Mouse (Mus musculus) kidney, adult 18-20 months (tissue): ENCODE data around the gene Padi6.

Source experiments
- DNase-seq: peaks from one replicate; pipeline ENCODE4 v3.0.0; 2021

Padi6 gene

DNA sequence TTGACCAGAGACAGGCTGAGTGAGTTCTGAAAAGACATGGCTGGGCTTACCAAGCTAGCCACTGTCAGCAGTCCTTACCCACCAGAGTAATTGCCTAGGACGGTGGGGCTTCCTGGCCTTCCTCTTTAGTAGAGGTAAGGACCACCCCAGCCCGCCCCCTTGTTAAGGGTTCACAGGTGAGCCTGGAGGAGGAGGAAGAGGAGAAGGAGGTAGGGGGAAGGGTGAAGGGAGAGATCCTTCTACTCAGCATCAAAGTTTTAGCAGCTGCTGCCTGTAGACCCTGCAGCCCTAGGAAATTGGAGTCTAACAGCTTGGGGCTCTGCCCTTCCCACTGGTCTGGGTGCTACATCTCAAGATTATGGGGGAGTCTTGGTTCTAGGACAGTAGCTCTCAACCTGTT, at the start of gene Padi6:
Gene Padi6, minus strand, starts transcription at position 101 of the 400 bp plus-strand sequence.
- no peak for DNase-seq

DNA sequence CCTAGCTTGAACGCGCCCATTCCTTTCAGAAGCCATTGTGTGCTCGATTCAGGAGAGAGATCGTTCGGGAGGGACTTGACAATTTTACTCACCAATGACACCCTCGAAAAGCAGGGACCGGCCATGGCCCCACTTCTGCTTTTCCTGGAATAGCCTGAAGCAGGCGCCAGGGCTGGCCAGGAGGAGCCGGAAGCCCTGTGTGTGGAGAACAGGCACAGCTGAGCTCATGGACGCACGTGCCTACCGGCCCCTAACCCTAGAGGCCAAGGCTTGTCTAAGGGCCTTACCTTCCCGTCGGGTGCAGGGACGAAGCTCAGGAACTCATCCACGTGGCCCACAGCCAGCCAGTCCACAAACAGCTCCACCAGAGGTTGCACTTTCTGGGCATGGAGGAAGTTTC, 48.6 kb upstream of the Padi6 start:
- DNase-seq = no peak

DNA sequence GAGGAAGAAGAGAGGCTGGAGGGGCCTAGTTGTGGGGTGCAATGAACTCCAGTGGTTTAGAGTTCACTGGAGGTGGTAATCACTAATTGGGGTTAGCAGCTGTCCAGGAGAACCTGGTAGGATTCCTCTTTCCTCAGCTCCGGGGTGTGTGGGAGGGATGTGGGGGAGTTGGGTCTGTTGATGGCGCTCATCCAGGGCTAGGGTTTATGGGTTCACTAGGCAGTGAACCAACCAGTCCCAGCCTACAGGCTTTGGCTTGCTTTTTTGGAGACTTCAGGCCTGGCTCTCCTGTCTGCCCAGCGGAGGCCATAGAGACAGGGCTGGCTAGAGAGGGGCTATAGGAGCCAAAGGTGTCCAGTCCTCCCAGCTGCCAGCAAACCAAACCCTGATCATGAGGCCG, 47.5 kb upstream of the Padi6 start:
- DNase-seq = no peak

- DNase-seq = peak; percentile 77
Observed at GRCm38 (mm10) chr4:140788983-140789382, 46.5 kb upstream of the Padi6 start.

DNA sequence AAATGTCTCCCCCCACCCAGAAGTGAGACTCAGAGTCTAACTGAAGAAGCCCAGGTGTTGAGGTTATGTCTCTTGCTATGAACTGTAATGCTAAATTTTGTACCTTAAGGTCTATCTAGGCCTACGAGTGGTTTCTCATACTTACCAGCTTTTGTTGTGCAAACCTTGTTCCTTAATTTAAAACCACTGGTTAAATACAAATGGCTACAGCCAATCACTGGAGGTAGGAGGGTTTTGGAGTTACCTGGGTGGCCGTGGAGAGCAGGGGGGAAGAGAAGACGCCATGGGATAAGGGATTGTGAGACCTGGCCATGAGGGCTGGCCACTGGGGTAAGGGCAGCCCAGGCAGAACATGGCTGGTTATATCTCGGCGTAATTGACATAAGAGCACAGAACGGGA, 45.8 kb upstream of the Padi6 start:
- no peak for DNase-seq

GRCm38 (mm10) chr4:140787414-140787813, 45.0 kb upstream of the Padi6 start:
- DNase-seq = no peak

DNA sequence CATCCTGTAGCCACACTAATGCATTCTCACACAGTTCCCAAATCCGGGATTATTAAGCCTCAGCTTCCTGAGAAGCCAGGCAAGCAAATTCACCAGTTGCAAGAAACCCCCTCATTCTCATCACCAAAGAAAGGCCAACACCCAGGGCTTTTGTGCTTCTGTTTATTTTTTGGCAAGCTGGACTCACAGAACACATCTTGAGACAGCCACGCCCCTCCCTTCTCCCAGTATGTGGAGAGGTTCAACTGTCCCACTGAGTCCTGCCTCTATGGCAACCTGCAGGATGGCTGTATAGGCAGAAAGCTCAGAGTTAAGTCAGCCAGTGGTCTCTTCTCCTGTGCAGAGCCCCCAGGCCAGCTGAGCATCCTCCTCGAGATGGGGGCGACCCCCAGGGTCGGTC, 42.8 kb upstream of the Padi6 start:
- no peak for DNase-seq

DNA sequence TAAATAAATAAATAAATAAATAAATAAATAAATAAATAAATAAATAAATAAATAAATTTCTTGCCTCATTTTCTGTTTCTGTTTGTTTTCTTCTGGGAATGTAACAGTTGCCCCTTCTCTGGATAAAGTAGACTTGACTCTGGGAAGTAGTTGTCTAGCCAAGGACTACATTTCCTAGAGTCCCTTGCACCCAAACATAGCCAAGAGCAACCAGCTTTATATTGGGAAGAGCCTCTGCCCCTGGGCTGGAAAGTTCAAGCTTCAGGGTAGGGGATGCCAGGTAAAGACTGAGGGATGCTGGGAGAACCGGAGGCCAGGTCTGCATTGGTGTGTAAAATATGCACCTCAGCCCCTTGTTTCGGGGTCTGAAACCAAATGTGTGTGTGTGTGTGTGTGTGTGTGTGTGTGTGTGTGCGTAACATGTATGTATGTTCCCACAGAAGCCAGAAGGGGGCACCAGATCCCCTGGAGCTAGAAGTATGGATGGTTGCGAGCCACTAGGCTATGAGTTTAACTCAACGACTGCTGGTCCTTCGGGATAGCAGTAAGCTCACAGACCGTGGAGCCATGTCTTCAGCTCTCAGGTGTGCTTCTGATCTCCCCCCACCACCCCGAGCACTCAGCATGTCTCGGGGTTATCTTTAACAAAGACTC, 42.0 kb upstream of the Padi6 start:
- DNase-seq = no peak

GRCm38 (mm10) chr4:140782821-140783220, 40.4 kb upstream of the Padi6 start:
- no peak for DNase-seq

DNA sequence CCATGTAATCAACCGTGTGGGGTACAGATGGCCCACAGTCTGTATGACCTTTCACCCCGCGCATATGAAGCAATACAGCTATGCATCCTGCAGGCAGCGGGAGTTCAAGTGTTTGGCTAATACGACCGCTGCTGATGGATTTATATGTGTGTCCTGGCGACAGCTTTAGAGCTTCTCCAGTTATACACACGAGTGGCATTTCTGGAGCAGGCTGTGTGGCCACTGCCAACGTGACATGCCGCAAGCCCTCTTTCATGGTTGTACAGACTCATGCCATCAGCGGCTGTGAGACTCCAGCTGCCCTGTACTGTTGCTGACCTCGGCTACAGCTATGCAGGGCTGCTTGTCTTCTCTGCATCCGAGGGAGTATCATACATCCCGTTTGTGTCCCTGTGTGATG, 38.1 kb upstream of the Padi6 start:
- DNase-seq = no peak

- no peak for DNase-seq
Observed at GRCm38 (mm10) chr4:140779803-140780397, 37.5 kb upstream of the Padi6 start.

DNA sequence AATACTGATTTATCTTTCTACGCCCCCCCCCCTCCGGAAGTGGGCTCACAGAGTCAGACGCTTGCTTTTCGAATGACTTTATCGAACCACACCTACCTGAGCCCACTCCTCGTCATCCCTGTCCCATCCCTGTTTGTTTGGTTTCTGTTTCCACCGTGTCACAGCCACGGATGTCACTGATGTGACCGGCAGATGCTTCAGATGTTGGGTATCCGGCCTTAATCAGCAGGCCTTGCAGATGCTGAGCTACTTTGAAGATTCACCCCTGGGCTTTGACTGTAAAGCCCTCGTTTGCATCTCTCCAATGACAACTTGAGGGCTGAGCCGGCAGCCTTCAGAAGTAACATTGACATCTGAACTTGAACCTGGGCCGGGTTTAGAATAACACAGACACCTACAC, 34.2 kb upstream of the Padi6 start:
- no peak for DNase-seq

DNA sequence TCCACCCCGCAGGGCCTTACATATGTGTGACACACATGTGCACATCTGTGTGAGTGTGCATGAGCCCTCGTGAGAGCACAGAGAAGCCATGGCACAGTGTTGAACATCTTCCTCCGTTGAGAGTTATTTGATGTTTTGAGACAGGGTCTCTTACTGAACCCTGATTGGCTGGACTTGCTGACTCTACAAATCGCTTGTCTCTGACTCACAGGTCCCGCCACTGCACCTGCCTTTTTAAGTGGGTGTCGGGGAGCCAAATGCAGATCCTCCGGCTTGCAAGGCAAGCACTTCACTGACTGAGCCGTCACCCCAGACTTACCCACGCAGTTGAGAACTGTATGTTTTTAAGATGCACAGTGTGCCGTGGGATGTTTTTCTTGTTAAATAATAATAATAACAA, 33.4 kb upstream of the Padi6 start:
- no peak for DNase-seq

DNA sequence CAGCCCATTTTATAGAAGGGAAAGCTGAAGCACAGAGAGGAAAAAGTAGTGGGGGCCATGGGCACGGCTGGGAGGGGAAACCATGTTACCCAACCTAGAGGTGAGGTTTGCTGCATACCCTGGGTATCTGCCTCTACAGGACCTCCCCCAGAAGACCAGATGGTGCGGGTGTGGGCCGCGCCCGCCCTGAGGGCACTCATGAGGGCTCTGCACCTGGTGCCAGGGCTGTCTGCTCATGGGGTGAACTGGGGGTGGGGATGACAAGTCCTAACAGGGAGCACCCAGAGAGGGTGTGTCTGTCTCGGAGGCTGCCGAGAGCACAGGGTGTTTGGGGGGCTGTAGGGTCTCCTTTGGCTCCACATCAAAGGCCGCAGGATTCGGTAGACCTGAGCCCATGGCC, 32.5 kb upstream of the Padi6 start:
- no peak for DNase-seq

DNA sequence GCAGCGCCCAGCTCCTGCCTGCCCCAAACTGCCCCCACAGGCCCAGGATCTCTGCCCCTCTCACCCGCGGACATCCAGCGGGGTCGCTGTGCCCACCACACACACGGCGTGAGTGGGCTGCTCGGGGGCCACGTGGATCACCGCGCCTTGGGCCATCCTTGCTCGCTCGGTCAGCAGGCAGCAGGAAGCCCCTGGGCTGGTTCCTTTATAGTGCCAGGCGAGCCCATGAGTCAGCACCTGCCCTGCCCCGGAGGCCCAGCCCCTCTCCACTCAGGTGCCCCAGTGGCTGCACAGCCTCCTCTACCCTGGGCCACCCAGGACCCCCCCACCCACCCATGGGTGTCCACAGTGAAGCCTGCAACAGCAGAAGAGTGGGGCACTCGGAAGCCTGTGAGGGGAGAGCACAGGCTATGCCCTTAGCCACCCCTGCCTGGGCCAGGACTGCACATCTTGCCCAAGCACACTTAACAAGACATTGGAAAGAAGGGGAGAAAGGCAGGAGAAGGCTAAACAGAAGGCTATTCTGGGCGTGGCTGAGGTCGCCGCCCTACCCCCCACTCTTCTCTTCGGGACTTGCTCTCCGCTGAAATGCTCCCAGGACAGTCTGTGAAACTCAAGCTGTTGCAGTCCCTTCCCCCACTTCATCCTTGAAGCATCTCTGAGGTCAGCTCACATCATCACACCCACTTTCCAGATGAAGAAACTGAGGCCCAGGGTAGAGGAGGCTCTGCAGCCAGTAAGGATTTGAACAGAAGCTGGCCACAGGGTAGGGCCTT, 31.8 kb upstream of the Padi6 start, which contains the start of gene Padi4:
Gene Padi4, minus strand, starts transcription at position 212 of the 776 bp plus-strand sequence.
- no peak for DNase-seq

DNA sequence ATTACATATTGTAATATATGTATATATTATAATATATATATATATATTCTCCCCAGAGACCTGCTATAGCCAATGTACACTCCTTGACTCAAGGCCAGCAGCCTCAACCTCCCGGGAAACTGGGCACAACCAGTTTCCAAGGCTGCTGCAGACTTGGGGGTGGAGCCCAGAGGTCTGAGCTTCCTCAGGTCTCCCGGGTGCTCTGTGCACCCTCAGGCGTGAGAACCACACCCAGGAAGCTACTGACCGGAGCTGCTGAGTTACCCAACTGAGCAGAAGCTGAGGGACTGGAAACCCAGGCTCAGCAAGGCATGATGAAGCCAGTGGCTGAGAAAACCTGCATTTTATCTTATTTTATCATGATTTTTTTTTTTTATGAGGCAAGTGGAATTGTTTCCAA, 28.6 kb upstream of the Padi6 start:
- no peak for DNase-seq

DNA sequence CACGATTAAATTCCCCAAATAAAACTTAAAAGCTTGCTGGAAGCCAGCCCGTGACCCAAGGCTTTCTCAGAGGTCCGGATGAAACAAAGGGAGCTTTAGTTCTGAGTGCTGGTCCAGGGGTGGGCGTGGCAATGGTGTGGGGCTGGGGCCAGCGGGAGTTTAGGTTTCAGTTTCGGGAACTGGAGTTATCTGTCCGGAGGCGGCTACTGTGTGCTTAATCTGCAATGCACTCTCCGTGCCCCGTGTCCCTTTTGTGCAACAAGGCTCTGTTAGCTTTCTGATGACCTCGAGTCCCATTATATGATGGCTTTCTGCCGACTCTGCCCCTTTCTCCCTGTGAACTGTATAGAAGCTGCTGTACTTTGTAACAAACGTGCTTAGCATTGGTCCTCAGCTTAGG, 28.0 kb upstream of the Padi6 start:
- DNase-seq = peak; percentile 18

DNA sequence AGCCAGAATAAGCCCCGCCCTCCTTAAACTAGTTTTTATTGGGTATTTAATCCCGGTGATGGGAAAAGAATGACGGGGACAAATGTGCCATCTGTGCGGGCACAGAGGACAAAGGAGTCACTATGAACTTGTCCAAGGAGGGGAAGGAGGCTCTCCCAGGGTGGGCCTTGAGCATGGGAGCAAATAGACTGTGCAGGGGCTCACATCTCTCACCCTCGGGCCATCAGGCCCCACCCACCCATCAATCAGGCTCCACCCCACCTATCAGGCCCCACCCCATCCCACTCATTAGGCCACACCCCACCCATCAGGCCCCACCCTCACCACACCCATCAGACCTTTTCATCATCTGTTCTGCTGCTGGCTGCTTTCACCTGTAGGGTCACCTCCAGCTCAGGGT, 26.5 kb upstream of the Padi6 start:
- DNase-seq = no peak

- no peak for DNase-seq
Observed at GRCm38 (mm10) chr4:140765936-140766335, 23.5 kb upstream of the Padi6 start.

DNA sequence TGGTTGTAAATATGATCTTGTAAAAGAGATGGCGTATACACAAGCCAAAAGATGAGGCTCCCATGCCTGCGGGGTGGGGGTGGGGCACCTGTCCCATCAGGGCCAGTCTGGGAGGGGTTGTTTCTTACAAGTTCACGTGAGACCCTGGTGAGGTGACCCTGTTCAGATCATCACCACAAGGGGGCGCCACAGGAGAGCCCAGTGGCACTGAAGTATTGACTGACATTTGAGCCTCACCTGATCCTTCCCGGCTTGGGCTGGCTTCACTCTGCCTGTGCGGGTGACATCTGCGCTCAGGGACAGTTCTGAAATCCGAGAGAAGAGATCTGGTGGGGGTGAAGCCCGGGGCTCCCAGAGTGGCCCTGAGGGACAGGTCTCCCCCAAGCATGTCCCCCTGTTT, 20.7 kb upstream of the Padi6 start:
- peak; percentile 54 for DNase-seq

DNA sequence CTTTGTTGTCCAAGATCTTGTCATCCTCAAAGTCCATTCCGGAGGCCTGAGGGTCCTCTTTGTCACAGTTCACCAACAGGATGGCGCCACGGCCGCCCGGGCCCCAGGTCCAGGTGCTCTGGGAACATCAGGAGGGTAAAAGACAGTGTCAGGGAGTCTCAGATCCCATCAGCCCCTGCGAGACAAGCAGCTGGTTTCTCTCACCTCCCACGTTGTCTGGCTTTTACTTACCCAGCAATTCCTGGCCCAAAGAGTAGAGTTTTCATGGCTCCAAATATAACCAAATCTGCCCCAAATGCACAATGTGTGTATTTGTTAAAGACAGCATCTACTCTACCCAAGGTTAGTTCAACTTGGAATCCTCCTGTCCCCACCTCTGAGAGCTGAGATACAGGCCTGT, 19.2 kb upstream of the Padi6 start:
- DNase-seq = no peak

DNA sequence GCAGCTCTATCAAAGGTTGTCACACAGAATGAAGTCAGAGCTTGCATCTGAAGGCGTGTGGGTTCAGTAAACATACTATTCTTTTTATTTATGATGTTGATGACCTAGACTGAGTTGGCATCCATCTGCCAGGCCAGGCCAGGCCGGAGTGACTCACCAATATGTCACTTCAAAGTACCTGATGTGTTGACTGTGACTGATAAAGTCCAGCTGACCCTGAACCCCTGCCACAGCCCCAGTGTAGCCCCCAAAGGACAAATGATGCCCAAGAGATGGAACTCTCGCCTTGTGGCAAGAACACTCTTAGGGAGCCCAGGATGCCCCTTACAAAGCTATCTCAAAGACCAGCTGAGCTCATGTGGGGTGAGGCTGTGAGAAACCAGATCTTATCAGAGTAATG, 13.4 kb upstream of the Padi6 start:
- DNase-seq = no peak

GRCm38 (mm10) chr4:140753366-140753765, 10.9 kb upstream of the Padi6 start:
- DNase-seq = no peak

GRCm38 (mm10) chr4:140750328-140750727, 7.9 kb upstream of the Padi6 start:
- peak; percentile 50 for DNase-seq
